Mouse (Mus musculus) C2C12 (cell line): Measurements from ENCODE around the gene Raly. TPM values are rescaled to one million over a fixed set of nuclear protein-coding genes. Genes with fewer than 3 reads are reported as not detected.

Experiments used
- H3K27me3 ChIP-seq: one replicate; pipeline ENCODE4 v1.6.1; 2011; ENCODE audit not compliant: control insufficient read depth, insufficient read depth, insufficient read length
- H3K36me3 ChIP-seq: one replicate; pipeline ENCODE4 v1.6.1; 2011; ENCODE audit not compliant: control insufficient read depth, insufficient read depth
- H3K4me3 ChIP-seq: one replicate; pipeline ENCODE4 v1.5.1; 2011; ENCODE audit warnings: mild to moderate bottlenecking, control low read depth; ENCODE audit not compliant: poor library complexity, insufficient read depth, severe bottlenecking
- H3K79me2 ChIP-seq: one replicate; pipeline ENCODE4 v1.6.1; 2011; ENCODE audit not compliant: control insufficient read depth, insufficient read depth
- H3K79me3 ChIP-seq: one replicate; pipeline ENCODE4 v1.6.1; 2011; ENCODE audit warnings: low read depth, control low read depth
- H3ac ChIP-seq: one replicate; pipeline ENCODE3; 2011; ENCODE audit warnings: low read depth; ENCODE audit not compliant: control insufficient read depth, insufficient read length
- CEBPB ChIP-seq: IDR thresholded peaks from one replicate; pipeline ENCODE4 v1.6.1; 2011; ENCODE audit warnings: low read depth, mild to moderate bottlenecking, control low read depth, moderate library complexity
- CTCF ChIP-seq: IDR thresholded peaks from one replicate; pipeline ENCODE4 v1.5.1; 2011; ENCODE audit not compliant: control insufficient read depth, insufficient read depth, insufficient read length
- FOSL1 ChIP-seq: IDR thresholded peaks from one replicate; pipeline ENCODE4 v1.8.0; 2011; ENCODE audit warnings: mild to moderate bottlenecking, low read length; ENCODE audit not compliant: poor library complexity, insufficient read depth, severe bottlenecking
- MAX ChIP-seq: IDR thresholded peaks from one replicate; pipeline ENCODE4 v1.6.1; 2011; ENCODE audit warnings: mild to moderate bottlenecking, control low read depth
- MYOD1 ChIP-seq: IDR thresholded peaks from one replicate; pipeline ENCODE4 v1.6.1; 2011; ENCODE audit warnings: low read depth; ENCODE audit not compliant: control insufficient read depth, insufficient read length
- MYOG ChIP-seq: IDR thresholded peaks from one replicate; pipeline ENCODE4 v1.6.1; 2011; ENCODE audit not compliant: control insufficient read depth, insufficient read length; ENCODE audit errors: extremely low read depth
- USF1 ChIP-seq: IDR thresholded peaks from one replicate; pipeline ENCODE4 v1.6.1; 2011; ENCODE audit warnings: low read depth, mild to moderate bottlenecking, control low read depth, moderate library complexity
- polyA plus RNA-seq: library from polyadenylated mRNA; unstranded; fragments of >200 nt; fragmentation: generic; extraction: Trizol; gene quantifications from one replicate; pipeline ENCODE4 v1.2.1, GENCODE M21; 2012; ENCODE audit warnings: missing spikeins

Raly gene
- polyA plus RNA-seq, 1 experiment = 358 TPM

GRCm38 (mm10) chr2:154749046-154750036, 41.6 kb upstream of the Raly start:
- no peaks in the 10 kb centered on the region for H3K27me3 ChIP-seq
- no peak overlapping the region for H3ac ChIP-seq
- H3K79me2 ChIP-seq = no peaks in the 10 kb centered on the region

GRCm38 (mm10) chr2:154751924-154752323, 39.0 kb upstream of the Raly start:
- TF ChIP-seq CEBPB = no peak
- no peak for TF ChIP-seq MYOD1
- TF ChIP-seq USF1 = no peak
- TF ChIP-seq MAX = no peak
- TF ChIP-seq MYOG = no peak
- no peak for TF ChIP-seq FOSL1
- no peak for TF ChIP-seq CTCF
- H3K4me3 ChIP-seq = no peak overlapping the region
- H3ac ChIP-seq = no peak overlapping the region
- no peaks in the 10 kb centered on the region for H3K36me3 ChIP-seq
- H3K27me3 ChIP-seq = no peaks in the 10 kb centered on the region
- no peaks in the 10 kb centered on the region for H3K79me2 ChIP-seq
- no peaks in the 10 kb centered on the region for H3K79me3 ChIP-seq

More at GRCm38 (mm10) chr2:154749046-154750036, 41.6 kb upstream of the Raly start:
- Histone ChIP-seq H3K4me3 (no peak overlapping the region), H3K79me3 (no peaks in the 10 kb centered on the region), H3K36me3 (no peaks in the 10 kb centered on the region)
- no peak for TF ChIP-seq CTCF
- TF ChIP-seq MYOD1 = no peak
- no peak for TF ChIP-seq MYOG
- no peak for TF ChIP-seq CEBPB
- no peak for TF ChIP-seq FOSL1
- TF ChIP-seq USF1 = no peak
- TF ChIP-seq MAX = no peak

DNA sequence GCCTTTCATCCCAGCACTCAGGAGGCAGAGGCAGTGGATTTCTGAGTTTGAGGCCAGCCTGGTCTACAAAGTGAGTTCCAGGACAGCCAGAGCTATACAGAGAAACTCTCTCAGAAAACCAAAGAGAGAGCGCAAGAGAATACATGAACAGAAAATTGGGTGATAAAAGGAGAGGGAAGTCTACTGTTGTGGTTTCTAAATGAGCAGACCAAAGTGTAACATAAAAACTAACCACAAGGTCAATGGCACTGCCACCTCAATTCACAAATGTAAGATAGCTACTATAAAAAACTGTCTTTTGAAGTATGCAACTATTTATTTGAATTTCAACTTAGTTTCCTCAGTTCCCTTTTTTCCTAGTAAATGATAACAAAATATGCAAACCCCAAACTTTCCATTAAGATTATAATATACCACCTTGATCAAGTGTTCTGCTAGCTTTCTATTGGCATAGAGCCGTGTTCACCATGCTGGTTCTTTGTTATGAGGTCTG, 36.8 kb upstream of the Raly start:
- no peak overlapping the region for H3K4me3 ChIP-seq
- no peaks in the 10 kb centered on the region for H3K79me2 ChIP-seq
- H3K27me3 ChIP-seq = no peaks in the 10 kb centered on the region
- no peak overlapping the region for H3ac ChIP-seq
- TF ChIP-seq MYOD1 = no peak
- TF ChIP-seq CTCF = no peak
- no peak for TF ChIP-seq MAX
- TF ChIP-seq USF1 = no peak
- TF ChIP-seq FOSL1 = no peak
- TF ChIP-seq CEBPB = no peak
- no peak for TF ChIP-seq MYOG
- no peaks in the 10 kb centered on the region for H3K36me3 ChIP-seq
- no peaks in the 10 kb centered on the region for H3K79me3 ChIP-seq

- Histone ChIP-seq H3K79me2 (no peaks in the 10 kb centered on the region), H3K4me3 (no peak overlapping the region), H3K79me3 (no peaks in the 10 kb centered on the region), H3K36me3 (no peaks in the 10 kb centered on the region), H3K27me3 (no peaks in the 10 kb centered on the region), H3ac (no peak overlapping the region)
- TF ChIP-seq MYOG (no peak), FOSL1 (no peak), MYOD1 (no peak), USF1 (no peak), MAX (no peak), CTCF (no peak), CEBPB (no peak)
Measured at GRCm38 (mm10) chr2:154755791-154756190, 35.1 kb upstream of the Raly start.

DNA sequence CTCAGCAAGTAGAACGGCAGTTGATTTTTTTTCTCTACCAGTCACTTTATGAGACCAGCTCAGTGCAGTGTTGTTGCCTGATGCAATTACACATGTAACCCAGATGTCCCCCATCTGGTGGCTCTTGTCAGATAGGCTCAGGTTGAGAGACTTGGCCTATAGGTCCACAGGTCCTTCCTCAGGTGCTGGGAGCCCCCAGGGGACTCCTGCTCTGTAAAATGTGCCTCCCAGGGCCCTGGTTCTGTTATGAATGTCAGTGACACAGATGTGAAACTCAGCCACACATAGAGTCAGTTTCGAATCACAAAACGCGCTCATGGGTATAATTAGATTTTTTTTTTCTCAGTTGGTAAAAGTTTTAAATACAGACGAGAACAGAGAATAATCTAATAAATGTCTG, 33.2 kb upstream of the Raly start:
- Histone ChIP-seq H3K4me3 (no peak overlapping the region), H3K79me2 (no peaks in the 10 kb centered on the region), H3K79me3 (no peaks in the 10 kb centered on the region), H3K27me3 (no peaks in the 10 kb centered on the region), H3K36me3 (no peaks in the 10 kb centered on the region), H3ac (no peak overlapping the region)
- no peak for TF ChIP-seq FOSL1
- TF ChIP-seq MAX = no peak
- TF ChIP-seq USF1 = no peak
- TF ChIP-seq CTCF = no peak
- TF ChIP-seq MYOD1 = no peak
- no peak for TF ChIP-seq MYOG
- TF ChIP-seq CEBPB = no peak
